Mouse (Mus musculus): ENCODE results near the gene Slc4a1.
"Not testable (repeated sequence)": the region's sequence is repeated elsewhere in the genome, so short reads cannot be mapped to it uniquely, and the experiment has no call there.

Slc4a1 gene

GRCm38 (mm10) chr11:102399107-102399506 lies 33.1 kb upstream of the Slc4a1 start:
- DNase-seq (ENCODE audit: low read depth, low spot score) = no peak

DNA sequence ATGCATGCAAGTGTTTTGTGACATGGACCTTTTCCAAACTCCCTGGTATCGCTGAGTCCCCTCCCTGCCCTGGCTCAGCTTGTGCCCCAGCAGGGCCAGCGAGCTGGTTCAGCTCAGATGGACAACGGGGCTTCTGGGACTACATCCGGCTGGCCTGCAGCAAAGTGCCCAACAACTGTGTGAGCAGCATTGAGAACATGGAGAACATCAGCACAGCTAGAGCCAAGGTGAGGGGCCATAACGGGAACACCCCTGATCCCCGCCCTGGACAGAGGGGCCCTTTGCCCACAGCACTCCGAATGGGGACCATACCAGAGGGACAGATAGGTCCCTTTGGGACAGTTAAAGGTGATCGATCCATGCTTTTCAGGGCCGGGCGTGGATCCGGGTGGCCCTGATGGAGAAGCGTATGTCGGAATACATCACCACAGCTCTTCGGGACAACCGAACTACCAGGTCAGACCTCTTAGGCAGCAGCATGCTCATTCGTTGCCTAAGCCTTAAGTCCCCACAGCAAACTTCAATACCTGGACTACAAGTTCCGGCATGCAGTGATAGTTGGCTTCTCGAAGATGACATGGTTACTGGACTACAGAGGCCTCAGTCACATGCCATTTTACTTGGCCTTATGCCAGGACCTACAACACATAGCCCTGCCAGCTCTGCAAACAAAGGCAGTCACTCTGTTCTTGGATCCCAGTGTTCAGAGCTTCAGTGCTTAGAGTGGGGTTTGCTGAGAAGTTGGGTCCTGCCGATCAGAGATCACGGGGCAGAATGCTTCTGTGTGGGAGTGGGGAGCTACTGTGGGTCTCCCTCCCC lies 32.2 kb upstream of the Slc4a1 start:
- no peak for DNase-seq (ENCODE audit: low read depth, low spot score)

GRCm38 (mm10) chr11:102396671-102397141 lies 30.7 kb upstream of the Slc4a1 start:
- DNase-seq (ENCODE audit: low read depth, low spot score) = no peak

- no peak for DNase-seq (ENCODE audit: low read depth, low spot score)
Observed at GRCm38 (mm10) chr11:102396263-102396662, 30.3 kb upstream of the Slc4a1 start.

- DNase-seq (ENCODE audit: low read depth, low spot score) = no peak
Observed at GRCm38 (mm10) chr11:102395250-102395649, 29.2 kb upstream of the Slc4a1 start.

DNA sequence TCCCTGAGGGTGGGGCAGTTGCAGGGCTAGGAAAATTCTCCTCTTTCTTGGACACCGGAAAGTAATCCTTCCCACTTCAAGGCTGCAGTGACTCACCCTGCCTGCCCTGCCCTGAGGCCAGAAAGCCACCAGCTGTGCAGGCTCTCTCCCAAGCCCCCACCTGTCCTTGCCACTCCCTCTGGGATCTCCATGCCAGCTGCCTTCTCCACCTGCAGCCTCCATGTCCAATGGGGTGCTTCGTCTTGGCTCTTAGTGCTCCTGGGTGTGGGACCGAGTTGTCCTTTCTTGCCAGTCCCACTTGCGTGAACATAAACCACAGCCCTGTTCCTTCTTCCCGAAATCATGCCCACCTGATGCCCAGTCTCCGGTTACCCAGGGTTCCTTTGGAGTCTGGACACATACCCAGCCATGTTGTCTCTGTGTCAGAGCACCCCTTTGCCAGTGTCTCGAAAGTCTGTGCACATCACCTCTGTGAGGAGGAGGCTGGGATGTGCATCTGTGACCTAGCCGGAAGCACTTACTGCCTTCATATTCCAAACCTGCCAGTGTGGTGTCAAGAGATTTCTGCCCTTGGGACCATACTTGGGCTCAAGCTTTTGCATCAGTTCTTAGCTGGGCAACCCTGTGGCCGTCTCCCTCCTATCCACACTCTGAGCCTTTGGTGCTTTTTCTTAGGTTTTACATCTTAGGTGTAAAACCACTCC lies 28.6 kb upstream of the Slc4a1 start:
- DNase-seq (ENCODE audit: low read depth, low spot score) = no peak

DNA sequence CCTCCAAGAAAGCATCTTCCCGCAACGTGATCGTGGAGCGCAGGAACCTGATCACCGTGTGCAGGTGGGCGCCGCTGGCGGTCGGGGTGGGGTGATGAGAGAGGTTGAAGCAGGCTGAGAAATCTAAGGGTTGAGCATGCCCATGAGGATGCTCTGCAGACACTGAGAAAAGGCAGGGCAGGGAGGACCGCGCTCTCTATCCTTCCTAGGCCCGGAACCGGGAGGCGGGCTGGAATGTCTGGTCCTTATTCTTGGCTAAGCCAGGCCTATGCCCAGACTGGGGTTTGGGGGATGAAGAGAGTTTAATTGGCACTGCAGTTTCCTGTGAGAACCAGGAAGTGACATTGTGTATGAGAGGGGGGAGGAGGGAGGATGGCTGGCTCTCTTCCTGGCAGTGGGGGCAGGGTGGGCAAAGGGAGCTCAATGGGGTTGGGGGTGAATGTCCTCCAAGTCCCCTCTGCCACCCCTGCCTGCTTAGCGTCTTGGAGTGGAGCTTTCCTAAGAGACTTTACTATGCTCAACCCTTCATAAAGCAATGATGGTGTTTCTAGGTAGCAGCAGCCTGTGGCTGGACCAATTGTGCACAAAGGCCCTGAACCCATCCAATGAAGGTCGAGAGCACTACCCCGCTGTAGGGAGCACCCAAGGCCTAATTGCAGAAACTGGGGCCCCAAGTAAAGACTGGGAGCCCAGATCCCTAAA lies 27.9 kb upstream of the Slc4a1 start:
- no peak for DNase-seq (ENCODE audit: low read depth, low spot score)

- peak; percentile 93 for DNase-seq (ENCODE audit: low read depth, low spot score)
Observed at GRCm38 (mm10) chr11:102393238-102393634, 27.2 kb upstream of the Slc4a1 start, which contains the start of gene Rundc3a. Rundc3a (plus strand) TSS chr11:102393403.

DNA sequence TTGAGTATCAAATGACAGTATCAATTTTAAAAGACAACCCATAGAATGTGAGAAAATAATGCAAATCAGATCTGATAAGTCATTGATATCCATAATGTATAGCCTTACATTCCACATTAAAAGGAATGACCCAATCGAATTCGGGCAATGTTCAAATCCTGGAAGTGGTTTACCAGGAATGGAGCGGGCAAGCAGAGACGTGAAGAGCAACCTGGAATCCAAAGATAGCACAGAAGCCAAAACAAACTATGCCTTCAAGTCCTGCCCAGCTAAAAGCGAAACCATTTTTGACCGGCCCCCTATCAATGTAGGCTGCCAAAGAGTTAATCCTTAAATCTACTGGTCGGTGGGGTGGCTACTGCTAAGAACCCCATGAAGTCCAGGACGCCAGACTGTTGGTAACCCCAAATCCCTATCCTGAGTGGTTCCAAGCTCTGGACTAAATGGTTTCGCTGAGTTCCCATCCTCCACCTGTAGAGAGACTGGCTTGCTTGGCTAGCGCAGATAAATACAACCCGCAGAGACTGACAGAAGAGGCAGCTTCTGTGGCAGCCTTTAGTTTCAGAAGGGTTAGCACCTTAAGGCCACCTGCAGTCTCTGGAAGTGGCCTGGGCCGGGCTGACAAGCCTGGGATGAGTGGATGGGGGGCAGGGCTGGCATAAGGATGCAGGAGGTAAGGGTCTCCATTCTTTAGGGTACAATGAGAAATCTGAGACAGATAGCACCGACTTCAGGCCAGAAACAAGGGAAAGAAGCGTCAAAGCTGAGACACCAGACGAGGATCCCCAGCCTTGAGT lies 26.6 kb upstream of the Slc4a1 start:
- DNase-seq (ENCODE audit: low read depth, low spot score) = no peak

DNA sequence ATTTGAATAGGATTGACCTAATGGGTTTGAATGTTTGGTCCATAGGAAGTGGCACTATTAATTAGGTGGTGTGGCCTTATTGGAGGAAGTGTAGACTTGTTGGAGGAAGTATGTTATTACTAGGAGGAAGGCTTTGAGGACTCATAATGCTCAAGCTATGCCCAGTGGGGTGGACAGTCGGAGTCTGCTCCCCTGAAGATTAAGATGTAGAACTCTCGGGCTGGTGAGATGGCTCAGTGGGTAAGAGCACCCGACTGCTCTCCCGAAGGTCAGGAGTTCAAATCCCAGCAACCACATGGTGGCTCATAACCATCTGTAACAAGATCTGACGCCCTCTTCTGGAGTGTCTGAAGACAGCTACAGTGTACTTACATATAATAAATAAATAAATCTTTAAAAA lies 23.4 kb upstream of the Slc4a1 start:
- not testable (repeated sequence) for DNase-seq (ENCODE audit: low read depth, low spot score)

DNA sequence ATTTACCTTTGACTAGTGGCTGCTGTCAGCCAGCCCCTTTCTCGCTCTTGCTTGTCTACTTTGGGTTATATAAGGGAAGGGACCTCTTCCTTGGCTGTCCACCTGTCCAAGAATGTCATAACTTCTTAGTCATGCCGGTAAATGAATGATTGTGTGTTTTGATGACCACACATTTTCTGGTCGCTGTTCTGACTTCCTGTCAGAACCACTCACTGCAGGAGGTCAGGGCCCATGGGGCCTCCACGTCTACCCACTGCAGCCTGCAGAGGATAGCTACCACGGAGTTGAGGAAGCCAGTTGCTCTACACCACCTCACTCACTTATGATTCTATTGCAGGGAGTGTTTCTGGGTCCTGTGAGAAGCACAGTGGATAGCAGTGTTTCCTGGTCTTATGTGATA lies 20.1 kb upstream of the Slc4a1 start:
- no peak for DNase-seq (ENCODE audit: low read depth, low spot score)

- DNase-seq (ENCODE audit: low read depth, low spot score) = no peak
Observed at GRCm38 (mm10) chr11:102385075-102385474, 19.1 kb upstream of the Slc4a1 start.

GRCm38 (mm10) chr11:102384418-102384817 lies 18.4 kb upstream of the Slc4a1 start:
- DNase-seq (ENCODE audit: low read depth, low spot score) = no peak

DNA sequence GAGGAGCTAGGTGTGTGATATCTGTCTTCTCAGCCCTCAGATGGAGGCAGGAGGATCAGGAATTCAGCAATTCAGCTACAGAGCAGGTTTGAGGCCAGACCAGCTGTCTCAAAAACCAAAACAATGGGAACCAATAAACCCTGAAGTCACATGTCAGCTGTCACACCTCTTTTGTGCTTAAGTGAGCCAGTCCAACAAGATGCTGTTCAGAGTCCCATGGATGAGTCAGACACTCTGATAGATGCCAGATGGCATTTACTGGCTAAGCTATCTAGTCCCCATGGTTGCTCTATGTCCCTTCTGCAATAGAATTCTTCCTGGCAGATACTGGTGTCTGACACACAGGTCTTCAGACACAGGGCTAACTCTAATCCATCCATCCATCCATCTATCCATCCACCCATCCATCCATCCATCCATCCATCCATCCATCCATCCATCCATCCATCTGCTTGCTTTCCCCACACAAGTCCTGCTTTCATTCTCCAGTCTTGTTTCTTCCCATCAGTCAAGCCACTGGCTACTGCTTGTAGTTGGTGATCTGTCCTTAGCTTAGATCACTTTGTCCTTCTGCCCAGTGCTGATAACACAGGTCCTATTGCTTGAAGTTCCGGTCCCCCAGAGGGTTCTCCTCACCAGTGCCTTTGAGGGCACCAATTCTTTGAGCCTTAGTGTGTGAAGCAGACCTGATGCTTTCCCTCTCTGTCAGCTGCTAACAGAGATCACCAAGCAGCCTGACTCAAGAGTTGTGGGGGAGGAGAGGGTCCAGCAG lies 17.5 kb upstream of the Slc4a1 start:
- DNase-seq (ENCODE audit: low read depth, low spot score) = no peak

- DNase-seq (ENCODE audit: low read depth, low spot score) = no peak
Observed at GRCm38 (mm10) chr11:102382794-102383193, 16.8 kb upstream of the Slc4a1 start.

DNA sequence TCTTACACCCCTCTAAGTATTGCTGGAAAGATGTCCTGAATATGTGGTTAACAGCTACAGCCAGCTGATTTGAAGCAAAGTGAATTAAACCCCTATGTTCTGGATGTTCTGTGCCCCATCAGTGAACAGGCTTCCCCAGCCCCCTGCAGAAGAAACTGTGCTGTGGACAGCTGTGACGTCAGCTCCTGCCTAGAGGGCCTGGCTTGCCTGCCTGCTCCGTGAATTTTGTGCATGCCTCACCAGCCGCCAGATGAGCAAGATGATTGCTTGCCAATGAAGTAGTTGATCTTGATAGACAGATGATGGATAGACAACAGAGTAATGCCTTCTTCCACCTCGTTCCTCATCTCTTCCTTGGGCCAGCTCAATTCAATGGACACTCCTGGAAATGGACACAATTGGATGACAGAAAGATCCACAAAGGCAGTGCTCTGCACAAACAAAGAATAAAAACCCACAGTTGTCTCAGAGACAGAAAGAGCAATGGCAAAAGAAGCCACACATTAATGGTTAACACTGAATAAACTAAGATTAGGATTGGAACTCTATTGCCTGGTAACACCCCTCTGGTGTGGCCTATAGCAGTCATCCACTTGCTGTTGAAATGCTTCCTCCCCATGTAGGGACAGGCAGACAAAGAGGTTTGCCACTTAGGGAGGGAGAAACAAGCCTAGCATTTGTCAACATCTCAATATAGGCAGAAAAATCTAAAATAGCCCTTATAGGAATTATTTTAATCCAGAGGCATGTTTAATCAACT lies 15.5 kb upstream of the Slc4a1 start:
- no peak for DNase-seq (ENCODE audit: low read depth, low spot score)

DNA sequence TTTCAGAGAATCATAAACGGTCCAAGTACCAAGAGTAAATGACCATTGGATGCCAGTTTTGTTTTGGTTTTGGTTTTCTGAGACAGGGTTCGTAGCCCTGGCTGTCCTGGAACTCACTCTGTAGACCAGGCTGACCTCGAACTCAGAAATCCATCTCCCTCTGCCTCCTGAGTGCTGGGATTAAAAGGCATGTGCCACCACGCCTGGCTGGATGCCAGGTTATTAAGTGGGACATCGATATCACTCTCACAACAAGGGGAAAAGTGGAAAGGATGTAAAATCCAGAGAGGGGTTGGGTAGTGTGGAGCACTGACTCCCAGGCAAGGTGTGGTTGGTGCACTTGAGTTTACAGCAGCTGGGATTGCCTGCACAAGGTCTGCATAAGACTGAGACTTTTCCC lies 14.1 kb upstream of the Slc4a1 start:
- no peak for DNase-seq (ENCODE audit: low read depth, low spot score)

DNA sequence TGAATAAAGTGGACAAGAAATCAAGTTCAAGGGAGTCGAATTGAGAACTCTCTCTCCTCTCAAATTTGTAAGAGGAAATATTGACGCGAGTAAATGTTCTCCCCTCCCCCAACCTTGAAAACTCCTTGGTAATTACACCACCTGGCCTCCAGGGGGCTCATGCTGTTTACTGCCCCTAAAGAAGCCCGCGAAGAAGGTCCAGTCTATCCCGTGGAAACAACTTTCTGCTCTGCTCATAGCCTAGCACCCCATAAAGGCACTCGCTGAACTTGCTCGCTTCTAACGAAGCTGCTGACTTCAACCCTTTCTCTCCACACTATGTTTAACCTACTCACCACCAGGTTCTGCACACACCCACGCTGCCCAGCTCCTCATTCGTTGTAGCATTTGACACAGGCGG lies 11.2 kb upstream of the Slc4a1 start:
- peak; percentile 66 for DNase-seq (ENCODE audit: low read depth, low spot score)

DNA sequence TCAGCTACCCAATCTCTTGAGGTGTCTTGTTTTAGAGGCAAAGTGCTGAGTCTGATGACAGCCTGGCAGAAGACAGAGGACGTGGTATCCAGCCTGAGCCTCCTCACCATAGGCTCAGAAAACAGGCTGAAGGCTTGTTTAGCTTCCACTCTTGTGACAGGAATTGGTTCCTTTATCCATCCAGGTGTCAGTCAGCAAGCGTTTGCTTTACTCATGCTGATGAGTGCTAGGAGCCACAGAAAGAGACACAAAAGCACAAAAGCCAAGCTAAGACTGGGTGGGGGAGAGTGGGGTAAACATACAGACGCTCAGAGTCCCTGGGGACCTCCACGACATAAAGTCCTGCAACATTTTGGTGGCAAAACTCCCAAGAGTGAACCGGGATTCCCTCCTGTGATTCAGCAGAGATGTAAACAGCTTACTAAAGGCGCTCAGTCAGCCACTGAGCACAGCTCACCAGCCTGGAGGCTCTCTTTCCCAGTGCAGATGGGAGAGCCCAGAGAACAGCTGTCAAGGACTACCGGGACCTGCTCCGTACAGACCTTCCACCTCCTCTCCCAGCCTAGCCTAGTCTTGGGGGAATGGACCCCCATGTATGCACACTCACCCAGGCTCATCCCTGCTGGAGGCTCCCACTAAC lies 10.3 kb upstream of the Slc4a1 start:
- DNase-seq (ENCODE audit: low read depth, low spot score) = no peak

All from WW6 (cell line).